Mouse (Mus musculus) common myeloid progenitor, adult 5-6 weeks (primary cell): ENCODE results near the gene Ccr10. TPM values are rescaled to one million over a fixed set of nuclear protein-coding genes. Genes with fewer than 3 reads are reported as not detected.

ENCODE experiments used
- ATAC-seq: replicated peaks from 2 replicates; pipeline ENCODE4 v1.8.0; 2016; ENCODE audit warnings: low read depth, mild to moderate bottlenecking, moderate TSS enrichment, inconsistent platforms; ENCODE audit not compliant: poor library complexity, severe bottlenecking
- total RNA-seq: library from RNA; stranded (forward); fragments of 200-1000, 187-1606 nt; gene quantifications from 2 replicates; pipeline ENCODE4 v1.2.3, GENCODE M21; 2017

Gene Ccr10
- total RNA-seq, 1 experiment from 2014 or later, result not detected

DNA sequence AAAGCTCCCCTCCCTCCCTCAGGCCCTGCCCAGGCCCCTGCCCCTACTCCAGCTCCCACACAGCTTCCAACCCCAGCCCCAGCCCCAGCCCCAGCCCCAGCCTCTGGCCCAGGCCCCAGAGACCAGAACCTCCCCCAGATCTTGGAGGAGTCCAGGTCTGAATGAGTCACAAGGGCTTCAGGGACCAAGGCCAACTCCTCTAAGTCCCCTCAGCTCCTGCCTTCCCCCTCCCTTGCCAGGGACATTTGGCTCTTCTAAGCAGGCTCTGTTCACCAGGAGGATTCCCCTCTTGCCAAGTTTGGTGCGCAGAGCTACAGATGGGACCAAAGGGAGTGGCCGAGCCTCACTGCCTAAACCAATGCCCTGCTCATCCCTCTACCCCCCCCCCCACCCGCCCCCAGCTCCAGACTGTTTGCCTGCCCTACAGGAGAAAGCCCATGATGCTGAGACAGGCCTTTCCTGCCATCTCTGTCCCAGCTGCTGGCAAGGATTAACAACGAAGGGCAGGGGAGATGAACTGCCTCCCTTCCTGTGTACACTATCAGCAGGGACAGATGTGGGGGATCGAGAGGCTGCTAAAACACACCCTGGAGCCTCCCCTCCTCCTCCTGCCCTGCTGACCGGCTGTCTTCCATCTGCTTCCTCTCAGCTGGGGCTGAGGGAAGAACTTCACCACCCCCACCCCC is 14.4 kb upstream of the Ccr10 start:
- peak; percentile 83 for ATAC-seq

DNA sequence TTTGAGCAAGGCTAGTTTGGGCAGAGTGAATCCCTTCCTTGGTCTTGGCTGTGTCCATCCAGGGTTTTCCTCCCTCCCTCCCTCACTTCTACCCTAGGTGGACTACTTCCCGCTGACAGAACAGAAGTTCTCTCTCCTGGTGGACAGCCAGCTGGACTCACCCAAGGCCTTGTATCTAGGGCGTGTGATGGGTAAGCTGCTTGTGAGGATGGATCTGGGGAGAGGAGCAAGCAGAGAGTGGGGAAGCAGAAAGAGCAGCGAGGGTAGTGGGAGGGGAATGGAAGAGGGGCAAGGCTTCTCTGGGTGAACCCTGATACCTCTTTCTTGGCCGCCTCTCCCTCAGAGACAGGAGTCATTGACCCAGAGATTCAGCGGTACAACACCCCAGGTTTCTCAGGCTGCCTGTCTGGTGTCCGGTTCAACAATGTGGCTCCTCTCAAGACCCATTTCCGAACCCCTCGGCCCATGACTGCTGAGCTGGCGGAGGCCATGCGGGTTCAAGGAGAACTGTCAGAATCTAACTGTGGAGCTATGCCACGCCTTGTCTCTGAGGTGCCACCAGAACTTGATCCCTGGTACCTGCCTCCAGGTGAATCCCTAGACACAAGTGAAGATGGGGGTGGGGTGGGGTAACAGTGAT is 13.0 kb upstream of the Ccr10 start:
- no peak for ATAC-seq

DNA sequence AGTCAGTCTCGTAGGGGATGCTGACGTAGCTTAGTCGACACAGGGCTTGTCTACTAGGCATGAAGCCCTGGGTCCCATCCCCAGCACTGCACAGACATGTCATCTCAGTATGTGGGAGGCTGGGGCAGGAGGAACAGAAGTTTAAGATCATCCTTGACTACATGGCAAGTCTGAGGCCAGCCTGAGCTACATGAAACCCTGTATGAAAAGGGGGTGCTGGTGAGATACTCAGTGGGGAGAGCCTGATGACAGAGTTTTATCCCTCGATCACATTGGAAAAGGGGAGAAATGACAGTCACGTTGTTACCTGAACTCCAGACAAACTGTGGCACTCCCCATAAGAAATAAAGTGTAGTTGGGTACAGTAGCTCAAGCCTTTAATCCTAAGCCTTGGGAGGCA is 12.3 kb upstream of the Ccr10 start:
- ATAC-seq, result no peak

DNA sequence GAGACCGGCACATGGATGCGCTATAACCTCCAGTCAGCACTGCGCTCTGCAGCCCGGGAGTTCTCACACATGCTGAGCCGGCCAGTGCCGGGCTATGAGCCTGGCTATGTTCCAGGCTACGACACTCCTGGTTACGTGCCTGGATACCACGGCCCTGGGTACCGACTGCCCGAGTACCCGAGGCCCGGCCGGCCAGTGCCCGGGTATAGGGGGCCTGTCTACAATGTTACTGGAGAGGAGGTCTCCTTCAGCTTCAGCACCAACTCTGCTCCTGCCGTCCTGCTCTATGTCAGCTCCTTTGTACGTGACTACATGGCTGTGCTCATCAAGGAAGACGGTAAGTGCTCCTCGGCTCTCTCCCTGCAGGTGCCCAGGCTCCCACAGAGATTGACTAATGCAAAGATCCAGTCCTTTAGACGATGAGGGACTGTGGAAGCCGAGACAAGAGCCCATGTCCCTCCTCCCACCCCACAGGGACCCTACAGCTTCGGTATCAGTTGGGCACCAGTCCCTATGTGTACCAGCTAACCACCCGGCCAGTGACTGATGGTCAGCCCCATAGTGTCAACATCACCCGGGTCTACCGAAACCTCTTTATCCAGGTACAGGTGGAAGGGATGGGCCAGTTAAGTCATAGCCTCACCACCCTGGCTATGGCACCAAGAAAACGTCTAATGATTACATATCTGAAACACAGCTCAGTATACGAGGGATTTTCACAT is 11.4 kb upstream of the Ccr10 start:
- ATAC-seq, result no peak

DNA sequence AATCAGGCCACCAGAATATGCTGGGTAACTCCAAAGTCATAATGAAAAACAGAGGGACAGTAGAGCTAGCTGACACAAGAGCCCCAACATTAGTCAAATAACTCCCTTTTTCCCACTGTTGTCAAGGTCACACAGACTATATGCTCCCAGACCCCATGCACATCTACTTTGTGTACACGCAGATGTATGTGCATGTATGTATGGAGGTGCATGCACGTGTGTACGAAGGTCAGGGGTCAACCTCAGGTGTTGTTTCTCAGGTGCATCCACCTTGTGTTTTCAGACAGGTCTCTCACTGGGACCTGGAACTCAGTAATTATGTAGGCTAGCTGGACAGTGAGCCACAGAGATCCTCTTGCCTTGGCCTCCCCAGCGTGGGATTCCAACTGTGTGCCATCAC is 10.2 kb upstream of the Ccr10 start:
- ATAC-seq, result no peak

DNA sequence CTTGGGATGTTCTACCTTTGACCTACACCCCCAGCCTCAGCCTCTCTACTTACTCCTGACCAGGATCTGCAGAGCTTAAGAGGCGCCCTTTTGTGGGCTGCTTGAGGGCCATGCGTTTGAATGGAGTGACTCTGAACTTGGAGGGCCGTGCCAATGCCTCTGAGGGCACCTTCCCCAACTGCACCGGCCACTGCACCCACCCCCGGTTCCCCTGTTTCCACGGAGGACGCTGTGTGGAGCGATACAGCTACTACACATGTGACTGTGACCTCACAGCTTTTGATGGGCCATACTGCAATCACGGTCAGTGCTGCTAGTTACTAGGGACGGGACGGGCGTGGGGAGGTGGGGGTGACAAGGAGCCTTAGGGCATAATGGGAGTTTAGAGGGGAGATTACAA is 9.7 kb upstream of the Ccr10 start:
- ATAC-seq, result no peak

DNA sequence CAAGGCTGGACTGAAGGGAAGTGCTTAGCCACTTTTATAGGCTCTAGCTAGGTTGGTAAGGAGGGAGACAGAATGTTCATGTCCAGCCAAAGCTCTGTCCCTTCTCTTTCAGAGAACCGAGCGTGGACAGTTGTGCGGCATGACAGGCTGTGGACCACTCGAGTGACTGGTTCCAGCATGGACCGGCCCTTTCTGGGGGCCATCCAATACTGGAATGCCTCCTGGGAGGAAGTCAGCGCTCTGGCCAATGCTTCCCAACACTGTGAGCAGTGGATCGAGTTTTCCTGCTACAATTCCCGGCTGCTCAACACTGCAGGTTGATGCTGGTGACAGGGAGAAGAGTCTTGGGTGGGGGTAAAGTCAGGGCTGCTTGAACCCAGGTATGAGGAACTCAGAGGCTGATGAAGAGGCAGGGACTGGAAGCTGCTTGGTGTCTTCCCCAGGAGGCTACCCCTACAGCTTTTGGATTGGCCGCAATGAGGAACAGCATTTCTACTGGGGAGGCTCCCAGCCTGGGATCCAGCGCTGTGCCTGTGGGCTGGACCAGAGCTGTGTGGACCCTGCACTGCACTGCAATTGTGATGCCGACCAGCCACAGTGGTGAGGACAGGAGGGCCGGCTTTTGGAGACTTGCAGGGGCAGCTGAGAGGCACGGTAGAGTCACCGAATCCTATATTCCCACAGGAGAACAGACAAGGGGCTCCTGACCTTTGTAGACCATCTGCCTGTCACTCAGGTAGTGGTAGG is 7.7 kb upstream of the Ccr10 start:
- no peak for ATAC-seq

DNA sequence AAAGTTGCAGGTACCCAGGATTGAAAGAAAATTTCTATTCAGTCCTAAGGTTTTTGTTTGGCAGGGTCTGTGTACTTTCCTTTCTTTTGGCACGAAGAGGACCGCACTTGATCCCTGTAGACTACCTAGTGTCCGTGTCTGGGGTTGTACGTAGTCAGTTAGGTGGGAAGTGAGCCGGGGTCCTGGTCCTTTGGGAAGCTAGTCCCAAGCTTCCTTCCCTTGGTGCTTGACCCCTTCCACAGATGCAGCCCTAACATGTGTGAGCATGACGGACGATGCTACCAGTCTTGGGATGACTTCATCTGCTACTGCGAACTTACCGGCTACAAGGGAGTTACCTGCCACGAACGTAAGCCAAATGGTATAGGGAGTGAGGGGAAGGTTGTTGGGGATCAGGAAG is 6.7 kb upstream of the Ccr10 start:
- ATAC-seq, result no peak

DNA sequence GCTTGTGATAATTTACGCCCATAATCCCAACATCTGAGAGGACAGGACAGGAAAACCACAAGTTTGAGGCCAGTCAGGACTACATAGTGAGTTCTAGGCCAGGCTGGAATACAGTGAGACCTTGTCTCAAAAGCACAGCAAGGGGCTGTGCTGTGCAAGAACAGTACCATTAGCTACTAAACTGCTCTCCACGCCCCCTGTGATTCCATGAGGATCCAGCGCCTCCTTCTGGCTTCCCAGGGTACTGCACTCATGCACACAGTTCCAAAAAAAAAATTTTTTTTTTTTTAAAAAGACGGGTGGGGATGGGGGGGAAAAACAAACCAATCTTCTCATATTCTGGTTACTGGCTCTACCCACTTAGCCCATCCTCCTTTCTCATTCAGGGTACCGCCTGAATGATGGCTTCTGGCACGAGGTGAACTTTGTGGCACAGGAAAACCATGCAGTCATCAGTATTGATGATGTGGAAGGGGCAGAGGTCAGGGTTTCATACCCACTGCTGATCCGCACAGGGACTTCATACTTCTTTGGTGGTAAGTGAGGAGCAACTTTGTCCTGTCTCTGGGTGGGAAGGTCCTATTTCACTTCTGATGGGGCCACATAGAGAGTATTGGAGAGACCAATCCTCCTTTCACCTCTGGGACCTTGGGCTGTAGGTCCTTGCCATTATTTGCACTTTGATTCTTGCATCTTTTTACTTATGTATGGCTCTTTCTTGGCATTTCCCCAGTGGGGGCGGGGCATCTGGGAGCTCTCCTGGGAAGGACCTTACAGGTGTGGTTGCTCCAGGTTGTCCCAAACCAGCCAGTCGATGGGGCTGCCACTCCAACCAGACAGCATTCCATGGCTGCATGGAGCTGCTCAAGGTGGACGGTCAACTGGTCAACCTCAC is 5.8 kb upstream of the Ccr10 start:
- ATAC-seq, result peak; percentile 64

DNA sequence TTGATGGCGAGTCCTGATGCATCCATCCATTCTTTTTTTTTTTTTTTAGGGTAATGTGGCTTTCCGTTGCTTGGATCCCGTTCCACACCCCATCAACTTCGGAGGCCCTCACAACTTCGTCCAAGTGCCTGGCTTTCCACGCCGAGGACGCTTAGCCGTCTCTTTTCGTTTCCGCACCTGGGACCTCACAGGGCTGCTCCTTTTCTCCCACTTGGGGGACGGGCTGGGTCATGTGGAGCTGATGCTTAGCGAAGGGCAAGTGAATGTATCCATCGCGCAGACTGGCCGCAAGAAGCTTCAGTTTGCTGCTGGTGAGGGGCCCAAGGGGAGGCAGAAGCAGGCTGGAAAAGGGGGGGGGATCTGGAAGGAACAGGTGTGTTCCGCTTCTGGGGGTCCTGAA is 5.0 kb upstream of the Ccr10 start:
- ATAC-seq, result no peak

DNA sequence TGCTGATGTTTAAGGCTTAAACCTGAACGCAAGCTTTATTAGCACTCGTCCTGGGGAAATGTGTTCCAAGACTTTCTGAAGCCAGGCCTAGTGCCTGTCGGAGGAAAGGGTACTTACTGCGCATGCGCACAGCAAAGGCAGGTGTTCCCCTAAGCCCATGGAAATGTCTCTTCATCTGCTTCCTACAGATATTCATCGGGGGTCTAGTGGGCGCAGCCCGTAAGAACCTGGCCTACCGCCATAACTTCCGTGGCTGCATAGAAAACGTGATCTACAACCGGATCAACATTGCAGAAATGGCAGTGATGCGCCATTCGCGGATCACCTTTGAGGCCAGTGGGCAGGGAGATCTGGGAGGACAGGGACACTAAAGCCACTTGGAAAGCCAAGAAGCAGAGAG is 4.1 kb upstream of the Ccr10 start:
- ATAC-seq, result no peak

DNA sequence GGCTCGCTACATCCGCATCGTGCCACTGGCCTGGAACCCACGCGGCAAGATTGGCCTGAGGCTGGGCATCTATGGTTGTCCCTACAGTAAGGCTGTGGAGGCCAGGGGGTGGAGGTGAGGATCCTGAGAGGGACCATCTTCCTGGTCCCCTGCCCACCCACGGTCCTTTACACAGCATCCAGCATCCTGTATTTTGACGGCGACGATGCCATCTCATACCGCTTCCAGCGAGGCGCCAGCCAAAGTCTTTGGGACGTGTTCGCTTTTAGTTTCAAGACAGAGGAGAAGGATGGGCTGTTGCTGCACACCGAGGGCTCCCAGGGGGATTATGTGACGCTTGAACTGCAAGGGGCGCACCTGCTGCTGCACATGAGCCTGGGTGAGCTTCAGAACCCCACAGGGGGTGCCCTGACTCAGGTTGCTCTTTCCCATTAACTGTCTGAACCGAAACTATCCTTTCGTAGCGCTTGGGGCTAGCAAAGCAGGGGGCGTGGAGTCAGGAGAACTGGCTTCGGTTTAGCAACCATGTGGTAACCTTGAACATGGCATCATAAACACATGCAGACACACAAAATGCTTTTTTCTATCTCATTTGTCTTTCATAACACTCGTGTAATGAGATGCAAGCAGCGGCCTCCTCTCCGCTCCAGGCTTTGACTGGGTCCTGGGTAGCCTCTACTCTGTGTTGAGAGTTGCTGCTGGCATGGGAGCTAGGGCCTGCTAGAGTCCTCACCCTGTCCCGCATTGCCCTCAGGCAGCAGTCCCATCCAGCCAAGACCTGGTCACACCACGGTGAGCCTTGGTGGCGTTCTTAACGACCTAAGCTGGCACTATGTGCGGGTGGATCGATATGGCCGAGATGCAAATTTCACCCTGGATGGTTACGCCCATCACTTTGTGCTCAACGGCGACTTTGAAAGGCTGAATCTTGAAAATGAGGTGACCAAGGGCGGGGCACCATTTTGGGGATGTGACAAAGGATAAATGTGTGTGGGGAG is 3.1 kb upstream of the Ccr10 start:
- no peak for ATAC-seq

DNA sequence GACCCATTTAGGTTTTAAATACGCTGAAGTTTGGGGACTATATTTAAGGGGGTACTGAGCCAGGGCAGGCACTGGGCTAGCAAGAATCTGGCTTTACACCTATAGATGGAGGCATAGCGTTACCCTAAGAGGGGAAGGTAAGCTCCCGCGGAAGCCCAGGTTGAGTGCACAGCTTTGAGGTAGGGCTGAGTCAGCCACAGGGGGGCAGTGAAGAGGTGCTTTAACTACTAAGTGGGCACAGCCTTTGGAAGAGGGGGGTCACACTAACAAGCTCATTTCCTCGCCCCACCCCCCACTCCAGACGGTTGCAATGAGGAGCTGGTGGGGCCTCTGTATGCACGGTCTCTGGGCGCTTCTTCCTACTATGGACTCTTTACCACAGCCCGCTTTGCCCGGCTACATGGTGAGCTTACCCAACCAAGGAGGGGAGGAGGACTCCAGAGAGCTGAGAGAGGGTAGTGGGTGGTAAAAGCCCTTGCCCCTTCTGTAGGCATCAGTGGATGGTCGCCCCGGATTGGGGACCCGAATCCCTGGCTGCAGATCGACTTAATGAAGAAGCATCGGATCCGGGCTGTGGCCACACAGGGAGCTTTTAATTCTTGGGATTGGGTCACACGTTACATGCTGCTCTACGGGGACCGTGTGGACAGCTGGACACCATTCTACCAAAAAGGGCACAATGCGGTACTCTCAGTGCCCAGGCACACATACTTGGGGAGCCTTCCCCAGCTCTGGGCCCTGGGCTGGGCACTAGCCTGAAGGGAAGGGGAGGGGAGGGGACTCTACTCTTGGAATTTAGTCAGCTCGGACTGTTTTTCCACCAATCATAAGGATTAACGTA is 1.9 kb upstream of the Ccr10 start:
- ATAC-seq, result no peak

DNA sequence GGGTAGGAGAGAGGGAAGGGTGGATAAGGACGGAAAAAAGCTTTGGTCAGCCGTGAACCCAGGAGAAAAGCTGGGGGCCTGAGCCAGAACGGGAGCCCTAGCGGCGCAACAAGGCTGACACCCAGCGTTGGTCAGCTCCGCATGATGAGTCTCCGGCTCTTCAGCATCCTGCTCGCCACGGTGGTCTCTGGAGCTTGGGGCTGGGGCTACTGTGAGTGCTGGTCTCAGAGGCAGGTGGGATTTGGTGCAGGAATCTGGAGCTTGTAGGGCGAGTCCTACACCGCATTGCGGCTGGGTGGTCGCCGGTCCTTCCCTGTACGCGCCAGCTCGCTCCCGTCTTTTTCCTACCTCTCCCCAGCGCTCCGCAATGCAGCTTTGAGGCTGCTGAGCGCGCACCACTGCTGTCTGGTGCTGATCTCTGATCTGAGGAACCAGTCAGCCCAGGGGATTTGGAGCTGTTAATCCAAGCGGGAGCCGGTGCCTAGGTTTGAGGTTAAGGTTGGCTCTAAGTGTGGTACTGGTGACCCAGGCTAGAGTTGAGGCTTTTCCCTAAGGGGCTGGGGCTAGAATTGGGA is 961 bp upstream of the Ccr10 start:
- ATAC-seq, result no peak

DNA sequence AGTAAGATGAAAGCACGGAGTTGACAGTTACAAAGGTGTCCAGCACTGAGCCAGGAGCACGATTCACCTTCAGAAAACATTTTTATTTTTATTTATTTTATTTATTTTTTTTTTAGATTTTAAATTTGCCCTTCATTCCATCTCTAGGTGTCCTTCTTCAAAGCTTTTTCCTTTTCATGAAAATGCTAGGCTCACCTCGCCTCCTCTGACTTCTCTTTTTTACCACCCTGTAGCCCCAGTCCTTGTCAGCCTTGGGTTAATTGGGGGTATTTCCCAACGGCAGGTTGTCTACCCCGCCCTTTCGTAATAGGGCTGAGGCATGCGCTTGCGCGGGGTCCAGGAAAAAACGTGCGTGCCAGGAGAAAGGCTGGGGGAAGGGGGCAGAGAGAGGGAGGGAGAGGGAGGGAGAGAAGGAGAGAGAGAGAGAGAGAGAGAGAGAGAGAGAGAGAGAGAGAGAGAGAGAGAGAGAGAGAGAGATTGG is 433 bp upstream of the Ccr10 start:
- no peak for ATAC-seq

DNA sequence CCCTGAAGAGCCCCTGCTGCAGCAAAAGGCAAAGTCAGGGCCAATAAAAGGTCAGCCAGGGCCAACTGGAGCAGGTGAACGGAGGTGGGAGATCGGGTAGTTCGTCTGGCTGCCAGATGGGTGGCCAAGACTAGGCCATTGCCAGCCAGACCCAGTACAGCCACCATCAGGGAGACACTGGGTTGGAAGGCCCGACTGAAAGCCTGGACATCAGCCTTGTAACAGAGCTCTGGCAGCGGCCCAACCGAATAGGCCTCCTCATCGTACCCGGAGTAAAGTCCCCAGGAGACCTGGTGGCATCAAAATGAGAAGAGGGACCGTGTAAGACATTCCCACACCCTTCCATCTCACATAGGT is 876 bp downstream of the Ccr10 start:
- ATAC-seq, result no peak

DNA sequence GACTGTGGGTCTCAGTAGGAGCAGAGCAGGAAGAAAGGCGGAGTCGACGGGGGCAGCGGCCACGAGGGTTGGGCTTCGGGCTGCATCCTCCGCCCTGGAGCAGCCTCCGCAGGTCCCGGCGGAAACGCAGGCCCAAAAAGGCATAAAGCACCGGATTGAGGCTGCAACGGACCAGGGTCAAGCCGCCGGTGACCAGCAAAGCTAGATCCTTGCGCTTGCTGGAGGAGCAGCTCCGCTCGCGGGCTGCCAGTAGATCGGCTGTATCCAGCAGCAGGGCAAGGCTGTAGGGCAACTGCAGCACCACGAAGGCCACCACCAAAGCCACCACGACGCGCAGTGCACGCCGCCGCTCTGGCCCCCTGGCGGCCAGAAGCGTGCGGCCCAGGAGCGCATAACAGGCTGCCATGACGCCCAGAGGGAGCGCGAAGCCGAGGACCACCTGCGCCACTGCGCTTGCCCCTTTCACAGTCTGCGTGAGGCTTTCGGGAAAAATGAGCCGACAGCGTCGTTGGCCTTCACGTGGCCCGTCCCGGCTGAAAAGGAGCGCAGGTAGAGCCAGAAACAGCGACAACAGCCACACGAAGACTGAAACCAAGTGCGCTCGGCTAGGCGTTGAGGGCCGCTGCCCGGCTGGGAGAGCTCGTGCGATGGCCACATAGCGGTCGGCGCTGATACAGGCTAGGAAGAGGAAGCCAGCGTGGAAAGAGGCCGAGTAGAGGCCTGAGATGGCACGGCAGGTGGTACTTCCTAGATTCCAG is 1.4 kb downstream of the Ccr10 start:
- peak; percentile 53 for ATAC-seq
